ENCODE assay signal across 12 mouse cellular contexts in the genomic region with DNA sequence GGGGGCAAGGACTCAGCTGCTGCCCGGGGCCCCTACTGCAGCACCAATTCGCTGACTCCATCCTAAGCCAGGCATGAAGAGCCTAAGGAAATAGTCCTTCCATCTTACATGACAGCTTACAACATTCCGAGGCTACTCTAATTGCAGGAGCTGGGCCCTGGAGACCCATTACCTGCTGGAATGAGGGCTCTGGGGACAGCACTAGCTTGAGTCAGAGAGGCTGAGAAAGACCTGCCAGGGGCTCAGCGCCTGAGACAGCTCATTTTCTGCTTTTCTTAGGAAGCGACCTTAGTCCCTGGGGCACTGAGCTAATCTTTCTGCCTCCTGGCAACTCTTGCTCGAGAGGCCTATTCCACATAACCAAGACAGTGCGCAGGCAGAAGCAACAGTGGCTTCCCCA. TPM values are rescaled to one million over a fixed set of nuclear protein-coding genes. Genes with fewer than 3 reads are reported as not detected.
DNase-seq lines count a peak whose midpoint lies in the region.
"Had no signal": no experiment of that assay in that cellular context is flagged by ENCODE, and none has a peak within 500 bp of the region (broad histone marks: within the 10 kb centered on the region; RNA-seq: fewer than 3 reads in every experiment).

No protein-coding gene starts in this region.

- peak; percentile 39 for DNase-seq in testis, postnatal 10 days (ENCODE audit: low spot score)
- DNase-seq in testis, postnatal 14 days (ENCODE audit: low spot score) = no peak
- peak; percentile 28 for DNase-seq in forelimb bud, embryonic 11.5 days (ENCODE audit: low read depth, low spot score)
- peak; percentile 71 for DNase-seq in mesoderm, embryonic 11.5 days (ENCODE audit: low read depth, low spot score)
- no peak for DNase-seq in ovary, postnatal 36 days (ENCODE audit: low spot score)
- DNase-seq in kidney, postnatal 10 days = no peak
- DNase-seq in layer of hippocampus, postnatal 14 days (ENCODE audit: low spot score in 2 of 2) = no peak
- DNase-seq: cerebellum, adult 8-10 months; layer of hippocampus, adult 9-11 months; left cerebral cortex, postnatal 4 days; liver, embryonic 13.5 days; right cerebral cortex, postnatal 14 days had no signal

RNA-seq across cellular contexts. Expression of a gene that starts 31.3 kb away (rescaled TPM):
- total RNA-seq in layer of hippocampus, postnatal 14 days (2021) = not detected
- total RNA-seq: left cerebral cortex, postnatal 4 days had no signal

RNA-seq across cellular contexts. Expression of a gene that starts 54.4 kb away (rescaled TPM):
- 10 to 100 TPM; 16.5 to 22.1 TPM for total RNA-seq in layer of hippocampus, postnatal 14 days (2021)

RNA-seq across cellular contexts. Expression of a gene that starts 55.7 kb away (rescaled TPM):
- total RNA-seq in layer of hippocampus, postnatal 14 days (2021) = 1 to 10 TPM; 1.6 to 1.7 TPM

Comparison
In these comparisons a context has a peak if more than half of its experiments do, and no peak if none do; other contexts are left out.
1. DNase-seq: peak in testis, postnatal 10 days (single experiment), forelimb bud, embryonic 11.5 days (single experiment) and mesoderm, embryonic 11.5 days (single experiment); none in testis, postnatal 14 days (single experiment), ovary, postnatal 36 days (single experiment), kidney, postnatal 10 days (single experiment) and layer of hippocampus, postnatal 14 days (0 of 2).